Mouse (Mus musculus): ENCODE data around the gene Pbx1.

GRCm38 (mm10) chr1:168215468-168215867, 216.6 kb downstream of the Pbx1 start:
- TF ChIP-seq CTCF (IDR thresholded peaks at IDR 0.05; ENCODE audit: low read depth), result no peak
- no peak for TF ChIP-seq EP300 (IDR thresholded peaks at IDR 0.05; ENCODE audit: low read depth)
